Mouse (Mus musculus) liver, embryonic 16.5 days (tissue): ENCODE measurements around the gene Trpm2. TPM values are rescaled to one million over a fixed set of nuclear protein-coding genes. Genes with fewer than 3 reads are reported as not detected.
"Not testable (repeated sequence)": the region's sequence is repeated elsewhere in the genome, so short reads cannot be mapped to it uniquely, and the experiment has no call there.

ENCODE experiments used
- ATAC-seq: fragments of 200-750 bp; cut with Nextera tagmentation; 2 replicates; pipeline ENCODE4 v1.8.0; 2017; ENCODE audit warnings: low read depth, mild to moderate bottlenecking, moderate number of reproducible peaks, moderate library complexity
- H3K27ac ChIP-seq: fragments of 300-500 bp; sonication (generic); 2 replicates; pipeline ENCODE4 v1.5.1; 2014; ENCODE audit warnings: mild to moderate bottlenecking, low read length
- H3K27me3 ChIP-seq: fragments of 300-500 bp; sonication (generic); 2 replicates; pipeline ENCODE4 v1.6.1; 2014; ENCODE audit warnings: low read depth, low read length, mixed read lengths; ENCODE audit not compliant: control insufficient read depth, insufficient read depth
- H3K36me3 ChIP-seq: fragments of 300-500 bp; sonication (generic); 2 replicates; pipeline ENCODE4 v1.6.1; 2014; ENCODE audit warnings: mild to moderate bottlenecking; ENCODE audit not compliant: control insufficient read depth, insufficient read depth
- H3K4me1 ChIP-seq: fragments of 300-500 bp; sonication (generic); 2 replicates; pipeline ENCODE4 v1.6.1; 2014; ENCODE audit warnings: low read depth, low read length, mixed read lengths; ENCODE audit not compliant: control insufficient read depth
- H3K4me2 ChIP-seq: fragments of 300-500 bp; sonication (generic); 2 replicates; pipeline ENCODE4 v1.6.1; 2014; ENCODE audit warnings: low read depth, low read length, mixed read lengths
- H3K4me3 ChIP-seq: fragments of 300-500 bp; sonication (generic); 2 replicates; pipeline ENCODE4 v1.5.1; 2014; ENCODE audit warnings: low read depth, mild to moderate bottlenecking, low read length
- H3K9ac ChIP-seq: fragments of 300-500 bp; sonication (generic); 2 replicates; pipeline ENCODE4 v1.6.1; 2014; ENCODE audit warnings: low read depth, low read length
- H3K9me3 ChIP-seq: fragments of 300-500 bp; sonication (generic); replicated peaks from 2 replicates; pipeline ENCODE4 v1.6.1; 2016; ENCODE audit warnings: low read length; ENCODE audit not compliant: control insufficient read depth
- WGBS: fragments of 180-500 bp; shearing (Covaris S2); extraction: QIAGEN DNeasy Blood & Tissue Kit; methylation state at CpG from one replicate; pipeline ENCODE4 v1.1.7; 2014; ENCODE audit not compliant: insufficient replicate concordance; 5-methylcytosine and 5-hydroxymethylcytosine counted together
- polyA plus RNA-seq: library from polyadenylated mRNA; unstranded; fragments of >200 nt; fragmentation: Nextera tagmentation; extraction: Ambion mirVana; gene quantifications from 2 replicates; pipeline ENCODE4 v1.2.1, GENCODE M21; 2015

Gene Trpm2
- polyA plus RNA-seq, 1 experiment from 2014 or later: 2.7 TPM

DNA sequence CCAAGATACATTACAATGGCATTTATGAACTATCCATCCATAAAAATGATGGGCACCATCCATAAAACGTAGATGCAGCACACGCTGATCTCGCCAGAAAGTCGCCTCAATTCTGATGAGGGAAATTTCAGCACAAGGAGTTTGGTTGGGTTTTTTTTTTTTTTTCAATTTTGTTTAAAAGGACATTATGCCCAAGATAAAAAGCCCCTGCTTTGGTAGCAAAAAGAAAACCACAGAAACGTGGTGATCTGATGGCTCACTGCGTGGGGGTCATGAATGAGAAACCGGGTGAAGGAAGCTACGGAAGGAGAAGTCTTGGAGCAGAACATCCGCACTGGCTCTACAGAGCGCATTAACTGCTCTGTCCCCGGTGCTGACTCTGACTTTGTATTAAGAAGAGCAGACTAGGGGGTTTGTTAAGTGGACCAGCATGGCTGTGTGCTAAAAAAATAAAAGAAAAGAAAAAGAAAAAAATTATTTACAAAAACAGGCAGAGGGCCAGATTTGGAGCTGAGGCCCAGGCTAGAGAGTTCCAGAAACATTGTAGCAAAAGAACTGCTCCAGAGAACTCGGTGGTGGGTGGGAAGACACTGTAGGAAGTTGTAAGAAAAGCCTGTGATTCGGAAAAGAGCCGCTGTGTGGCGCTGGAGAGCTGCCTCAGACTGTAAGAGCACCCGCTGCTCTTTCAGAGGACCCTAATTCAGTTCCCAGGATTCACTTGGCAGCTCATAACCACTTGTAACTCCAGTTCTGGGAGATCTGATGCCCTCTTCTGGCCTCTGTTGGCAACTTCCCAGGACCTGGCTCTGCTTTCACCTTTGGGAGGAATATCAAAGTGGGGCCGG, 1.6 kb upstream of the Trpm2 start:
- Histone ChIP-seq H3K4me2 (no peak overlapping the region), H3K36me3 (no peaks in the 10 kb centered on the region), H3K4me3 (no peak overlapping the region), H3K4me1 (peaks cover 9% of the 10 kb centered on the region), H3K9me3 (no peaks in the 10 kb centered on the region), H3K9ac (no peak overlapping the region), H3K27me3 (peaks cover 17% of the 10 kb centered on the region), H3K27ac (no peak overlapping the region)
- WGBS: 43% methylated on average over 17 of the region's 17 CpGs
- ATAC-seq: no peak

DNA sequence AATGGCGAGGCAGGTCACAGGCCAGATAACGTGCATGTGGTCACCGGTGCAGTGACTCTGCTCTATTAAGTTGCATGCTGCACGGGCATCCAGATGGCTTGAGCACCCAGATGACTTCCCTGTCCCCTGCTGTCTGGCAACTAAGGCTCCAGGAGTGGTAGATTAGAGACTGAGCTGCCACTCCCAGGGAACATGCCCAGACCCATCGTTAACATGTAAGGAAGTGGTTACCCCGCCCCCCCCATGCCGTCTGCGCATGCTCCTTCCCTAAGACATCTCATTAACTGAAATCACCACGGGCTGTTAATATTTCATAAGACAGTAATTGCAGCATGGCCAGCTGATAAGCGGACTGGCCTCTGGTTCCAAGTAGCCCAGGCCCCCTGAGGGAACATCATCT, 828 bp upstream of the Trpm2 start:
- peaks cover 9% of the 10 kb centered on the region for H3K4me1 ChIP-seq
- no peaks in the 10 kb centered on the region for H3K36me3 ChIP-seq
- peaks cover 17% of the 10 kb centered on the region for H3K27me3 ChIP-seq
- no peak overlapping the region for H3K4me2 ChIP-seq
- H3K27ac ChIP-seq: no peak overlapping the region
- no peaks in the 10 kb centered on the region for H3K9me3 ChIP-seq
- no peak overlapping the region for H3K9ac ChIP-seq
- H3K4me3 ChIP-seq: no peak overlapping the region
- ATAC-seq: no peak
- WGBS: 16% methylated on average over 10 of the region's 10 CpGs

DNA sequence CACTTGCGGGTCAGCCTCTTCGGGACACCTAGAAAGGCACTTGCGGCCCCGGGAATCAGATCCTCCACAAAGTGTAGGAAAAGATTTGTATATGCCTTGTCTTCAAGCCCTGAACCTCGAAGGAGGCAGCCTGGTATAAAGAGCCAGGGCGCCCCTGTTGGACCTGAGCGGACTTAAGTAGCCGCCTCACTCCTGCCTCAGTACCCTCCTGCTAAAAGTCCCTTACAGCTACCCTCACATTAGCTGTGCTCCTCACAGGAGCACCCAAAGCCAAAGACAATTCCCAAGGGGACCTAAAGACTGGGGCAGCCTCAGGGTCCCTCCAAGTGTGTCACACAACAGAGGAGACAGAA, 414 bp downstream of the Trpm2 start:
- H3K27me3 ChIP-seq: peaks cover 17% of the 10 kb centered on the region
- H3K4me1 ChIP-seq: peaks cover 3% of the 10 kb centered on the region
- H3K9ac ChIP-seq: no peak overlapping the region
- peak overlapping the region; percentile 25 for H3K27ac ChIP-seq
- 9% methylated on average over 8 of the region's 8 CpGs for WGBS
- H3K4me3 ChIP-seq: 0 out of 2 replicates have a peak overlapping the region, but pooled peaks have one; percentile 1
- H3K4me2 ChIP-seq: peak overlapping the region; percentile 32
- no peaks in the 10 kb centered on the region for H3K9me3 ChIP-seq
- no peak for ATAC-seq
- H3K36me3 ChIP-seq: no peaks in the 10 kb centered on the region

DNA sequence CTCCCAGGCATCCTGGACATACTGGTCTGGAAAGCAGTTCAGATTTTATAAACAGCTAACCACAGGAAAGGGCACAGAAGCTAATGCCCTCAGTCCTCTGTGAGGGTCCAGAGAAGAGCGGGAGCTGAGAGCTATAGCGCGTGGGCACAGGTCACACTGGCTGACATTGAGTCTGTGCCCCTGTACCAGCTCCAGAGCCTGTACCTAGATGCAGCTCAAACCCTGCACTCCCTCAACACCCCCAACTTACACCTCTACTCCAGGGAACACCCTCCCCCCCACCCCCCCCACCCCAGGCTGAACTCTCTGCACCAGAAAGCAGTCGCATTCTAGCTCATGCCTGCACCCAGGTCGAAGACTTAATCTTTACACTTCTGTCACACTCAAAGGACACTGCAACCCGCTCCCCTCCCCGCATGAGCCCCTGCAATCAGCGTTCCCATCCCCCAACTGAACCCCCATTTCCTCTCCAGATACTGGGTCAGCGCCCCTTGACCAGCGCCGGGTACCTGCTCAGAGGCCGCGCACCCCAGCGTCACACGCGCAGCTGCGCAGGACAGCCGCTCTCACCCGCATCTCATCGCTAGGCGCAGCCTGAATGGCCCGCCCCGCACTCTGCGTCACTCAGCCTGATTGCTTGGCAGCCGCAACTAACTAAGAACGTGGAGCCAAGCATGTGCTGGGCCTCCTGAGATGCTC, 940 bp downstream of the Trpm2 start:
- H3K4me2 ChIP-seq: peak overlapping the region; percentile 32
- 0 out of 2 replicates have a peak, but pooled peaks have one; percentile 12 for ATAC-seq

DNA sequence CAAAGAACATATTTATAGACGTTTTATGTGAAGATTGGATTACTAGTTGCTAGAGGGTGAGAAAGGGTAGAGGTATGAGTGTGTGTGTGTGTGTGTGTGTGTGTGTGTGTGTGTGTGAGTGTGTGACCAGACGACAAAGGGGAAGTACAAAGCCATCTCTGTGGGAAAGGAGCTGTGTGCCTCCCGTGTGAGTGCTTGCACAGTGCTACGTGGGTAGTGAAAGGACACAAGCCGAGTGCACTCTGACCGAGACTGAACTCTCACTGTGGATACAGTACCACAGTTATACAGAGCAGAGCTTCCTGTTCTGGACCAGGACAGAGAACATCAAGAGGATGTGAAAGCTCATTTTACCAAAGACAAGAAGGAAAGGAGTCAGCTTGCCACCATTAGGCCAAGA, 6.4 kb downstream of the Trpm2 start:
- Histone ChIP-seq H3K27ac (no peak overlapping the region), H3K9ac (no peak overlapping the region), H3K27me3 (peaks cover 3% of the 10 kb centered on the region), H3K4me1 (no peaks in the 10 kb centered on the region), H3K4me3 (no peak overlapping the region), H3K36me3 (no peaks in the 10 kb centered on the region), H3K4me2 (no peak overlapping the region), H3K9me3 (no peaks in the 10 kb centered on the region)
- 25% methylated on average over 6 of the region's 6 CpGs for WGBS
- peak; percentile 67 for ATAC-seq

More for the DNA sequence above, 940 bp downstream of the Trpm2 start:
- Histone ChIP-seq H3K9me3 (no peaks in the 10 kb centered on the region), H3K9ac (no peak overlapping the region), H3K27me3 (peaks cover 17% of the 10 kb centered on the region), H3K27ac (no peak overlapping the region; the same call in 1 of the 2 replicates), H3K4me3 (0 out of 2 replicates have a peak overlapping the region, but pooled peaks have one; percentile 1), H3K36me3 (no peaks in the 10 kb centered on the region), H3K4me1 (no peaks in the 10 kb centered on the region; the same call in 1 of the 2 replicates)
- 6% methylated on average over 26 of the region's 26 CpGs for WGBS

DNA sequence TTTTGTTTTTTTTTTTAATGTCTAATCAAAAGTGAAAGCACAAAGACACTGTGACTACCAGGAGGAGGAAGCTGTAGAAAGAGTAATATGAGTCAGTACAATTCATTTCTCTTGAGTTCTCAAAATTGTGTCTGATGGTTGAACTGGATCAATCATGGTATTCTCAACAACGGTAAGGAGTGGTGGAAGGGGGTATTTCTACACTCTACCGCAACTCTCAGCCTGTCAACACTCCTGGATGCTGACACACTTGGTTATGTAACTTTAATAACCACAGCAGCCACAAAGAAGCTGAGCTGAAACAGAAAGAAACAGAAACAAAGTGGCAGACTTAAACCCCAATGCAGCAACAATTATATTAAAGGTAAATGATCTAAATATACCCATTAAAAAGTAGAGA, 7.6 kb downstream of the Trpm2 start:
- no peaks in the 10 kb centered on the region for H3K27me3 ChIP-seq
- H3K4me3 ChIP-seq: no peak overlapping the region
- 28% methylated on average over 2 of the region's 2 CpGs for WGBS
- no peak overlapping the region for H3K27ac ChIP-seq
- no peaks in the 10 kb centered on the region for H3K9me3 ChIP-seq
- H3K4me1 ChIP-seq: no peaks in the 10 kb centered on the region
- no peak overlapping the region for H3K4me2 ChIP-seq
- H3K36me3 ChIP-seq: no peaks in the 10 kb centered on the region
- no peak overlapping the region for H3K9ac ChIP-seq
- no peak for ATAC-seq

DNA sequence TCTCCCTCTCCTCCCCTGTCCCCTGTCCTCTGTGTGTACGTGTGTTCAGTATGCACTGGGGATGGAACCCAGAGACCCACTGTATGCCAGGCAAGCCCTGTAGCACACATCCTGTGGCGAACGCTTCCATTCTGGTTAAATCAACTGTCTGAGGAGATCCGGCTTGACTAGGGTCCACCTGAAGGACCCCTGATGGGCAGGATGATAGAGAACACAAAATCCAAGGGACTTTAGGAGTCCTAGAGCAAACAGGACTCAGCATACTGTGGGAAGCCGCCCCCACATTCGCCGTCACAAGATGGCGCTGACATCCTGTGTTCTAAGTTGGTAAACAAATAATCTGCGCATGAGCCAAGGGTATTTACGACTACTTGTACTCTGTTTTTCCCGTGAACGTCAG, 19.9 kb downstream of the Trpm2 start:
- H3K27ac ChIP-seq, H3K9me3 ChIP-seq, H3K4me2 ChIP-seq, H3K27me3 ChIP-seq, H3K4me3 ChIP-seq, H3K36me3 ChIP-seq, ATAC-seq, H3K9ac ChIP-seq, H3K4me1 ChIP-seq: not testable (repeated sequence)
- 76% methylated on average over 8 of the region's 12 CpGs for WGBS

DNA sequence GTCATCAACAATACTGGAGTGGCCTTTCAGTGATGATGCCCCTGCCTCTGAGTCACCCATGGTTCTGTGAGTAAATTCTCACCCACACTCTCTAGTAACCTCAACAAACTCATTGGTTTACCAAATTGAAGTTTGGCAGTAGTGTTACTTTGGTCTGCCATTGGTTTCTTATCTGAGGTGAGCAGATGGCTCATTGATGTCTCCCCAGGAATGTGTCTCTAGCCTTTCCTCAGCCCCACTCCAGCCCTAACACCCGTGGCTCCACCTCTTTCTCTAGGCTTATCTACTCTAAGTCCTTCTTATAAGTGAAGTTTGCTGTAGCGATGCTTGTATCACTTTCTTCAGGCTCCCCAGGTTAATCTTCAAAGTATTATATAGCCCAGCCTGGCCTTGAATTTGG, 30.7 kb downstream of the Trpm2 start:
- 19% methylated on average over 2 of the region's 2 CpGs for WGBS
- Histone ChIP-seq H3K36me3 (no peaks in the 10 kb centered on the region), H3K9me3 (no peaks in the 10 kb centered on the region), H3K27ac (no peak overlapping the region), H3K4me1 (no peaks in the 10 kb centered on the region), H3K9ac (no peak overlapping the region), H3K4me2 (no peak overlapping the region), H3K27me3 (no peaks in the 10 kb centered on the region), H3K4me3 (no peak overlapping the region)
- no peak for ATAC-seq

DNA sequence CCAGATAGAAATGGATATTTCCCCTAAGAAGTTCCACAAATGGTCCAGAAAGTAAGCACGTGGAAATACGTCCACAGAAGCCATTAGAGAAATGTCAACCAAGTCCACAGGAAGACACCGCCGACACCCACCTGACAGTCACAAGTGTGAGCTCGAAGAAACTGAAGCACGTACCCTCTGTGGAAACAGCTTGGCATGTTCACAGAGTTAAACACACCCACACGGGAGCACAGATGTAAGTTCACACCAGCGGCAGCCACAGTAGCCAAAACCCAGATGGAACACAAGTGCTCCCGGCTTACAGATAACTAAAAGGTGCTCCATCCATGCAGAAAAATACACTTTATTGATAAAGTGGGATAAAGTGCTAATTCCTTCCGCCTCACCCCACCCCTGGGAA, 43.0 kb downstream of the Trpm2 start:
- H3K27me3 ChIP-seq: no peaks in the 10 kb centered on the region
- H3K4me2 ChIP-seq: no peak overlapping the region
- H3K4me1 ChIP-seq: no peaks in the 10 kb centered on the region
- H3K27ac ChIP-seq: no peak overlapping the region
- no peaks in the 10 kb centered on the region for H3K36me3 ChIP-seq
- H3K9me3 ChIP-seq: no peaks in the 10 kb centered on the region
- H3K4me3 ChIP-seq: no peak overlapping the region
- no peak for ATAC-seq
- 66% methylated on average over 10 of the region's 10 CpGs for WGBS
- H3K9ac ChIP-seq: no peak overlapping the region
